Mouse (Mus musculus) urinary bladder, adult 2 months (tissue): Measurements from ENCODE around the gene Hoxa11. TPM values are rescaled to one million over a fixed set of nuclear protein-coding genes. Genes with fewer than 3 reads are reported as not detected.

Source experiments
- DNase-seq: peaks from one replicate; pipeline ENCODE4 v3.0.0; 2022; ENCODE audit warnings: low spot score
- polyA plus RNA-seq: library from polyadenylated mRNA; depleted of rRNA; stranded (reverse); fragments of >200 nt; gene quantifications from 2 replicates; pipeline ENCODE4 v1.2.3, GENCODE M21; 2012

Hoxa11 gene
- polyA plus RNA-seq, 1 experiment, result 25.4 TPM

- DNase-seq, result peak; percentile 55
Measured at GRCm38 (mm10) chr6:52247766-52248637, 2.4 kb upstream of the Hoxa11 start.

- peak; percentile 23 for DNase-seq
Measured at GRCm38 (mm10) chr6:52246916-52247315, 1.3 kb upstream of the Hoxa11 start.

GRCm38 (mm10) chr6:52246403-52246803, 793 bp upstream of the Hoxa11 start:
- peak; percentile 56 for DNase-seq

GRCm38 (mm10) chr6:52245040-52245756, 412 bp downstream of the Hoxa11 start:
- DNase-seq, result peak; percentile 61

GRCm38 (mm10) chr6:52244471-52245039, 1.1 kb downstream of the Hoxa11 start:
- DNase-seq, result peak; percentile 27

- DNase-seq, result peak; percentile 53
Measured at GRCm38 (mm10) chr6:52243681-52244121, 1.9 kb downstream of the Hoxa11 start.

GRCm38 (mm10) chr6:52242801-52243332, 2.7 kb downstream of the Hoxa11 start:
- peak; percentile 20 for DNase-seq

GRCm38 (mm10) chr6:52241001-52241621, 4.5 kb downstream of the Hoxa11 start:
- DNase-seq, result peak; percentile 25

GRCm38 (mm10) chr6:52240389-52241000, 5.1 kb downstream of the Hoxa11 start, which contains the start of gene Hoxa10:
Gene Hoxa10 (minus strand): TSS chr6:52240854.
- DNase-seq, result peak; percentile 86

- peak; percentile 40 for DNase-seq
Measured at GRCm38 (mm10) chr6:52239625-52240388, 5.8 kb downstream of the Hoxa11 start.

GRCm38 (mm10) chr6:52238976-52239375, 6.6 kb downstream of the Hoxa11 start:
- peak; percentile 28 for DNase-seq

- peak; percentile 28 for DNase-seq
Measured at GRCm38 (mm10) chr6:52238155-52238545, 7.5 kb downstream of the Hoxa11 start.

- peak; percentile 32 for DNase-seq
Measured at GRCm38 (mm10) chr6:52237346-52238154, 8.1 kb downstream of the Hoxa11 start.

- peak; percentile 26 for DNase-seq
Measured at GRCm38 (mm10) chr6:52236806-52237205, 8.8 kb downstream of the Hoxa11 start.

- peak; percentile 23 for DNase-seq
Measured at GRCm38 (mm10) chr6:52235866-52236265, 9.7 kb downstream of the Hoxa11 start.

- no peak for DNase-seq
Measured at GRCm38 (mm10) chr6:52235267-52235666, 10.3 kb downstream of the Hoxa11 start.

GRCm38 (mm10) chr6:52234428-52235140, 11.0 kb downstream of the Hoxa11 start:
- peak; percentile 72 for DNase-seq

- DNase-seq, result peak; percentile 83
Measured at GRCm38 (mm10) chr6:52233546-52234427, 11.8 kb downstream of the Hoxa11 start.
